Mouse (Mus musculus) ES-CJ7 (cell line): ENCODE measurements around the gene Efna5.

ENCODE experiments used
- DNase-seq: peaks from one replicate; pipeline ENCODE4 v3.0.0; 2011; ENCODE audit warnings: low read depth, low spot score

Efna5 gene

GRCm38 (mm10) chr17:62608145-62608544 lies 273.0 kb downstream of the Efna5 start:
- no peak for DNase-seq

DNA sequence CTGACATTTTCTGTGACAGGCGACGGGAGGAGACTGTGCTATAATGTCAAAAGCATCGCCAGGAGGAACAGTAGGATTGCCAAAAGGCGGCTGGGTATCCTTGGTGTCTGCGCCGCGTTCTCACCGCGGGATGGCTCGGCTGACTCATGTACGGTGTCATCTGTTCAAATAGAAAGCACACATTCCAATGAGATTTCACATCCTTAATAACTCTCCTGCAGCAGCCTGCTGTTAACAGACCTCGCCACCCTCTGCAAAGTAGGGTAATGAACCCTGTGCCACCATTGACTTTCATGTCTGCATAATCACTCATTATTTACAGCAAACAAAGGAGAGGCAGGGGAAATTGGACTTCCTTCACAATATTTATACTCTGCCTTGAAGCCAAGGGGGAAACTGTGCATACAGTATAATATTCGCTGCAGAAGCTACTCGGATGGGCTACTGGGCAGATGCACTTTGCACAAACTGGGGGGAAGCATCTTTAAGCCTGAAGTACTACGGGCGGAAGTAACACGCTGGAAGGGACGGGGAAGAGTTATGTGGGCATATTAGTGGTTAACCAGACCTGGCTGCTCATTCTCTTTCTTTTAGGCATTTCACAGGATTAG lies 273.7 kb downstream of the Efna5 start:
- no peak for DNase-seq

DNA sequence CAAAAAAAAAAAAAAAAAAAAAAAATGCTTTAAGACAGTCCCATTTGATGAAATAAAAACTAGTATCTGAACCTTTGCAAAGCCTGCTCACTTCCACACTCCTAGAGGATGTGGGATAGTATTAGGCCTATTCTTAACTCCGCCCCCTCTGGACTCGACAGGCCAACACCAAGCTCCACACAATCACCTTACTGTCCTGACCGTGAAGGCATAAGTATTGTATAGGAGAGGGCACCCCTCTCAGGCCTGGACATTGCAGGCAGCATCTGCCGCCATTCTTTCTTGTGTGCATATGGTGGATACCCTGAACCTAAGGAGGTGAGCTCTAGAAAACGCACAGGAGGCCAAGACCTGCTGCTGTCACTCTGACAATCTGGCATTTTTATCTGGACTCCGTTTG lies 274.4 kb downstream of the Efna5 start:
- DNase-seq: no peak

GRCm38 (mm10) chr17:62604309-62604708 lies 276.8 kb downstream of the Efna5 start:
- DNase-seq: no peak

DNA sequence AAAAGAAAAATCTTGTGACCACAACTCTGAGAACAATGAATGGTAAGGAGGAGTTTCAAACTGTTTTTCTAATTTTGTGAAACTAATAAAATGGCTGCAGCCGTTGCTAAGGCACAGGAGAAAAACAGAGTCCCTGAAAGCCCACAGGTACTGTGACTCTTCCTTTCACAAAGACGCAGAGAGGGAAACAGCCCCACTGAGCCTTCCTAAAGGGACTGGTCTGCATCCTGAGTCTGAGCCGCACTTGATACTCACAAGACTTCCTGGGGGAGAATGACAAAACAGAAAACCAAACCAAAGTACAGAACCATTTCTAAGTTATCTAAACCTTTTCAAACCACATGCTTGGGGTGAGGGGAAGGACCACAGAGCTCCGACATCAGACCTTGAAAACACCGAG lies 277.5 kb downstream of the Efna5 start:
- DNase-seq: no peak

- DNase-seq: no peak
Measured at GRCm38 (mm10) chr17:62598716-62599490, 282.2 kb downstream of the Efna5 start.

GRCm38 (mm10) chr17:62592436-62593074 lies 288.6 kb downstream of the Efna5 start:
- DNase-seq: no peak

- DNase-seq: no peak
Measured at GRCm38 (mm10) chr17:62591581-62592435, 289.3 kb downstream of the Efna5 start.

DNA sequence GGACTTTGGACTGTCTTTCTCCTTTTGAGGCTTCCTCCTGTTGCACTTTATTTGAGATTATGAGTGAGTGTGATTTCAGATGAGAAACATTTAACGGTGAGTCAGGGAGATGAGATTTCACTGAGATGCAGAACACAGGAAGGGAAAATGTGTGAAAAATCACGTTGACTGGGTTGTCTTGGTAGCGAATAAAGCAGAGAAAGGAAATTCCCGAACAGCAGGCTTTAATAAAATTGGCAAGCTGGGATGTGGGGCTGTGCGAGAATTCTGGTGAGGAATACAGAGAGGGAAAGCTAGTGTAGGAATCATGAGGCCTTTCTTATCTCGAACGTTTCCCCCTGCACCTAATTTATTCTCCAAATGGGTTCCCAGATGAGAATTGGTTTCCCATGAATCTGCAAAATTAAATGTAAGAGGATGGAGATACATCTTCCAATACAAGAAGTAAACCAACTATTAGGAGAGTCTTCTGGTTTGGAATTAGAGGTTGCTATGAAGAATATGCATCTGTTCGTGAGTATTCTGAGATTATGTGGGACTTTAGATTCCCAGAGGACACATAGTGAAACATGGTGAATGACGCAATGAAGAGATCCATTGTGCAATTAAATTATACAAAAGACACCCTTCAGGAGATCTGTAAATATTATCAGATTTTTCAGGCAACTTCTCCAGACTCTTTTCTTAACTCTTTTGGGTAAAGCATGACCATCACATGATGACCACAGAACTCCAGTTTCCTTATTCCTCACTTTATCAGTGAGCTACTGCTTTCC lies 290.2 kb downstream of the Efna5 start:
- no peak for DNase-seq

DNA sequence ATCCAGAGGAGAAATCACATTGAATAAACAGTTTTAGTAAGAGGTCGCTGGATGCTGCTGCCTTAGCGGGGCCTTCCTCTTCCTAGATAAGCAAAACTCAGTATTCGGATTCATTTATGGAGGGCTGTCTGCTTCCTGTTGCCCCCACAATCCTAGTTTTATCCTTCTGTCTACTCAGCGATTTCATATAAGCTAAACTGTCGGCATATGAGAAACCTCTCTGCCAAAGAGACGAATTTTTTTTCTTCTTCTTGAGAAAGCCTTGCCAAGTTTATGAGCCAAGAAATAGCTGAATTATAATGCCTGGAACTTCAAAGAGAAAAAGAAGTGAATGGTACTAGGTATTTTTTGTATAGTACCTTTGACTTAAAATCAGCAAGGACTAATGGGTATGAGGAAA lies 301.0 kb downstream of the Efna5 start:
- DNase-seq: no peak

GRCm38 (mm10) chr17:62579618-62580017 lies 301.5 kb downstream of the Efna5 start:
- no peak for DNase-seq

DNA sequence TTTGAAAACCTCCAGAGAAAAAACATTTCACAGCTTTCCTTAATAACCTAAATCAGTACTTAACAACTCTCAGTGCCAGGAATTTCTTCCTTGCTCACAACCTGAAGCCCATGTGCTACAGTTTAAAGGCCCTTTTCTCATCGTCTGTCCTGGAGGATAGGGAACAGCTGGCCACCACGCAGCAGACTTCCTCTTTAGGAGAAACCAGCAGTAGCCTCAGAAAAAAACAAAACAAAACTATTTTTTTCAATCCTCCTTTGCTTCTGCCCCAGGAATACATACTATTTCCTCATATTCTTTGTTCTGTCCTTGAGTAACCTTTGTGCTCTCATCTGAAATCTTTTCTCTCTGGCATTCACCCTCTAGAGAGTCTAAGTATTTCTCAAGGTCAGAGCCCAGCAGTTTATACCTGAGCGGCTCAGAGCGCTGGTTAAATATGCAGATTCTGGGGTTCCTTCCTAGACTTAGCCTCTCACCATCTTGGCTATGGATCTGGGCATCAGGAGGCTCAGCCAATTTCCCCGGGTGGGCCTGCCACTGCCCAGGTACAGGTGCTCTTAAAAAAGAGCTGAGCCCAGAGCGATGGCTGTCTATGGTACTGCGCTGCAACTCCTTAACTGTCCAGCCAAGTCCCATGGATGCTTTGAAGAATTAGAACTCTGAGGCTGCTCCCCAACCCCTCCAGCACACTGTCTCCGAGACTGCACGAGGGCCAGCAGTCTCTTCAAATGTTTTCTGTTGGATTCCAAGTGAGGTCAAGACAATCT lies 306.4 kb downstream of the Efna5 start:
- DNase-seq: no peak

GRCm38 (mm10) chr17:62570101-62570500 lies 311.0 kb downstream of the Efna5 start:
- no peak for DNase-seq

DNA sequence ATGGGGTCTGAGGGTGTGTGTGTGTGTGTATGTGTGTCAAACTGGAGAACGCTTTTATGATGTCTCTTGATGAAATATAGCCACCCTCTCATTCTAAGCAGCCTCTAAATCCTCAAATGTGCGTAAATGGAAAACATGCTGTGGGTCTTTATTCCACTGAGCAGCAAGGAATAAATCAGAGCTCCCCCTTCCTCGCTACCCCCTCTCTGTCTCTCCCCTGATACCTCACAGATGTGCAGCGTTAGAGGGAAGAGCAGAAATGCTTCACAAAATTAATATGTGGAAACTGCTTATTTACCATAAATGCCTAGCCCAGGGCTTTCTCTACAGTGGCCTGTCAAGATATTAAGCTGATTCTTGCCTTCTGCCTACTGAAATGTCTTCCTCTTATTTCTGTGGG lies 313.1 kb downstream of the Efna5 start:
- DNase-seq: no peak

DNA sequence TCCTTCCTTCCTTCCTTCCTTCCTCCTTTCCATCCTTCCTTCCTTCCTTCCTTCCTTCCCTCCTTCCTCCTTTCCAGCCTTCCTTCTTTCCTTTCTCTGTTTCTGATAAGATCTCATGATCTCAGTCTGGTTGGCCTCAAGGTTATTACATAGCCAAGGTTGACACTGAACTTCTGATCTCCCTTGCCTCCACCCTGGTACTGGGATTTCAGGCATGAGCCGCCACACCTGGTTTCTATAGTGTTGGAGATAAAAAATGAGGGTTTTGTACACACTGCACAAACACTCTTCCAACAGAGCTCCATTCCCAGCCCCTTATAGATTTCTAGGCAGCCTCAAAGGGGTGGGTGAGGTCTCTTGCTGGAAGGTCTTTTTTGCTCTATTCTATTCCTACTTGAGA lies 315.5 kb downstream of the Efna5 start:
- no peak for DNase-seq

GRCm38 (mm10) chr17:62562439-62562838 lies 318.7 kb downstream of the Efna5 start:
- DNase-seq: no peak

DNA sequence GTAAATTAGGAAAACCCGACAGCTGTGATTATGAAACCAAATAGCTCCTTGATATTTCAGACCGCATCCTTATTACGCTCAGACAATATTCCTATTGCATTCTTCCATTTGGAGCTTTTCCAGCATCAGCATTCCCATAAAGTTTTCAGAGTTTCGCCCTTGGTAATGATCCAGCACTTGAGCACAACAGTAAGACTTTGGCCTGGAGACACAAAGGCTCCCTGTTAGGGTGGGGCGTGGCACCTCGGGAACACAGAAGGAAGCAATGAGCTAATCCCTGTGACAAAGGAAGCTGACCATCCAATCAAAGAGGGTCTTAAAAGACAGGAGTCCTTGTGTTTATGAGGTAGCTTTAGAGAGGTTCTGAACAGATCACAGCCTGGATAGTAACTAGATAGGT lies 323.9 kb downstream of the Efna5 start:
- DNase-seq: no peak
